Mouse (Mus musculus) embryonic facial prominence, embryonic 15.5 days (tissue): Measurements from ENCODE around the gene Tbpl2. TPM values are rescaled to one million over a fixed set of nuclear protein-coding genes. Genes with fewer than 3 reads are reported as not detected.

Experiments used
- ATAC-seq: fragments of 200-750 bp; cut with Nextera tagmentation; 2 replicates; pipeline ENCODE4 v1.8.0; 2017; ENCODE audit warnings: low read depth, moderate TSS enrichment; ENCODE audit not compliant: insufficient number of reproducible peaks, low FRiP score, low TSS enrichment
- H3K27ac ChIP-seq: fragments of 300-500 bp; sonication (generic); replicated peaks from 2 replicates; pipeline ENCODE4 v1.5.1; 2015; ENCODE audit warnings: mild to moderate bottlenecking, inconsistent platforms
- H3K27me3 ChIP-seq: fragments of 300-500 bp; sonication (generic); 2 replicates; pipeline ENCODE4 v1.6.1; 2015; ENCODE audit warnings: inconsistent platforms
- H3K36me3 ChIP-seq: fragments of 300-500 bp; sonication (generic); 2 replicates; pipeline ENCODE4 v1.6.1; 2015; ENCODE audit warnings: mild to moderate bottlenecking, inconsistent platforms
- H3K4me1 ChIP-seq: fragments of 300-500 bp; sonication (generic); 2 replicates; pipeline ENCODE4 v1.6.1; 2015; ENCODE audit warnings: inconsistent platforms
- H3K4me2 ChIP-seq: fragments of 300-500 bp; sonication (generic); replicated peaks from 2 replicates; pipeline ENCODE4 v1.6.1; 2015; ENCODE audit warnings: mild to moderate bottlenecking, inconsistent platforms
- H3K4me3 ChIP-seq: fragments of 300-500 bp; sonication (generic); replicated peaks from 2 replicates; pipeline ENCODE4 v1.5.1; 2015; ENCODE audit warnings: mild to moderate bottlenecking, inconsistent platforms
- H3K9ac ChIP-seq: fragments of 300-500 bp; sonication (generic); 2 replicates; pipeline ENCODE4 v1.6.1; 2015; ENCODE audit warnings: inconsistent platforms
- H3K9me3 ChIP-seq: fragments of 300-500 bp; sonication (generic); replicated peaks from 2 replicates; pipeline ENCODE4 v1.6.1; 2016; ENCODE audit warnings: inconsistent platforms
- WGBS: fragments of 180-500 bp; shearing (Covaris S2); methylation state at CpG from one replicate; pipeline ENCODE4 v1.1.7; 2015; 5-methylcytosine and 5-hydroxymethylcytosine counted together
- polyA plus RNA-seq: library from polyadenylated mRNA; unstranded; fragments of >200 nt; fragmentation: Nextera tagmentation; extraction: Ambion mirVana; gene quantifications from 2 replicates; pipeline ENCODE4 v1.2.1, GENCODE M21; 2015

The Tbpl2 gene
- polyA plus RNA-seq: not detected in 2 replicates

- no peaks in the 10 kb centered on the region for H3K4me1 ChIP-seq
- no peak within 1 kb of the TSS for H3K4me2 ChIP-seq
- 67% methylated on average over 4 of the region's 4 CpGs for WGBS
- no peaks in the 10 kb centered on the region for H3K9me3 ChIP-seq
- H3K4me3 ChIP-seq: no peak within 1 kb of the TSS
- no peak for ATAC-seq
- no peak within 1 kb of the TSS for H3K9ac ChIP-seq
- no peaks in the 10 kb centered on the region for H3K36me3 ChIP-seq
- H3K27me3 ChIP-seq: no peaks in the 10 kb centered on the region
- H3K27ac ChIP-seq: no peak within 1 kb of the TSS
Measured at GRCm38 (mm10) chr2:24096495-24096894, at the start of gene Tbpl2. Tbpl2 (minus strand) TSS chr2:24096595.

- H3K27ac ChIP-seq: no peak overlapping the region
- 79% methylated on average over 1 of the region's 1 CpGs for WGBS
- H3K36me3 ChIP-seq: no peaks in the 10 kb centered on the region
- H3K4me1 ChIP-seq: no peaks in the 10 kb centered on the region
- no peak for ATAC-seq
- no peak overlapping the region for H3K4me2 ChIP-seq
- H3K9me3 ChIP-seq: no peaks in the 10 kb centered on the region
- no peaks in the 10 kb centered on the region for H3K27me3 ChIP-seq
- no peak overlapping the region for H3K9ac ChIP-seq
- H3K4me3 ChIP-seq: no peak overlapping the region
Measured at GRCm38 (mm10) chr2:24134373-24134772, 38.0 kb upstream of the Tbpl2 start.

GRCm38 (mm10) chr2:24109085-24109484 lies 12.7 kb upstream of the Tbpl2 start:
- Histone ChIP-seq H3K4me2 (no peak overlapping the region), H3K27me3 (no peaks in the 10 kb centered on the region), H3K4me1 (no peaks in the 10 kb centered on the region), H3K9ac (no peak overlapping the region), H3K27ac (no peak overlapping the region), H3K9me3 (no peaks in the 10 kb centered on the region), H3K4me3 (no peak overlapping the region), H3K36me3 (no peaks in the 10 kb centered on the region)
- ATAC-seq: no peak

GRCm38 (mm10) chr2:24103619-24104289 lies 7.4 kb upstream of the Tbpl2 start:
- H3K4me2 ChIP-seq: no peak overlapping the region
- no peak overlapping the region for H3K4me3 ChIP-seq
- no peaks in the 10 kb centered on the region for H3K4me1 ChIP-seq
- 72% methylated on average over 4 of the region's 4 CpGs for WGBS
- no peak overlapping the region for H3K27ac ChIP-seq
- no peaks in the 10 kb centered on the region for H3K36me3 ChIP-seq
- H3K9ac ChIP-seq: no peak overlapping the region
- no peaks in the 10 kb centered on the region for H3K9me3 ChIP-seq
- ATAC-seq: no peak
- H3K27me3 ChIP-seq: no peaks in the 10 kb centered on the region

- 74% methylated on average over 1 of the region's 1 CpGs for WGBS
- Histone ChIP-seq H3K36me3 (no peaks in the 10 kb centered on the region), H3K4me3 (no peak overlapping the region), H3K4me2 (no peak overlapping the region), H3K9me3 (no peaks in the 10 kb centered on the region), H3K27me3 (no peaks in the 10 kb centered on the region), H3K27ac (no peak overlapping the region), H3K9ac (no peak overlapping the region), H3K4me1 (no peaks in the 10 kb centered on the region)
- ATAC-seq: no peak
Measured at GRCm38 (mm10) chr2:24090921-24091320, 5.5 kb downstream of the Tbpl2 start.

- no peak for ATAC-seq
- H3K4me1 ChIP-seq: no peaks in the 10 kb centered on the region
- no peak overlapping the region for H3K9ac ChIP-seq
- no peak overlapping the region for H3K4me3 ChIP-seq
- no peaks in the 10 kb centered on the region for H3K27me3 ChIP-seq
- H3K27ac ChIP-seq: no peak overlapping the region
- 82% methylated on average over 3 of the region's 3 CpGs for WGBS
- no peaks in the 10 kb centered on the region for H3K36me3 ChIP-seq
- H3K9me3 ChIP-seq: no peaks in the 10 kb centered on the region
- H3K4me2 ChIP-seq: no peak overlapping the region
Measured at GRCm38 (mm10) chr2:24050459-24050858, 45.9 kb downstream of the Tbpl2 start.

- Histone ChIP-seq H3K4me1 (no peaks in the 10 kb centered on the region), H3K36me3 (no peaks in the 10 kb centered on the region), H3K27me3 (no peaks in the 10 kb centered on the region), H3K4me3 (peak within 1 kb of the TSS; percentile 38), H3K9me3 (no peaks in the 10 kb centered on the region), H3K9ac (peak within 1 kb of the TSS; percentile 4; the same call in 1 of the 2 replicates), H3K27ac (no peak within 1 kb of the TSS), H3K4me2 (peak within 1 kb of the TSS; percentile 49)
- WGBS: 37% methylated on average over 7 of the region's 7 CpGs
- no peak for ATAC-seq
Measured at GRCm38 (mm10) chr2:24049344-24049990, 46.9 kb downstream of the Tbpl2 start, which contains the start of gene Hnmt. Hnmt (minus strand) TSS chr2:24049394.

GRCm38 (mm10) chr2:24048480-24049097 lies 47.8 kb downstream of the Tbpl2 start:
- no peaks in the 10 kb centered on the region for H3K27me3 ChIP-seq
- no peaks in the 10 kb centered on the region for H3K36me3 ChIP-seq
- 10% methylated on average over 16 of the region's 16 CpGs for WGBS
- peak overlapping the region; percentile 4; the same call in 1 of the 2 replicates for H3K9ac ChIP-seq
- peak overlapping the region; percentile 49 for H3K4me2 ChIP-seq
- H3K27ac ChIP-seq: no peak overlapping the region
- H3K4me3 ChIP-seq: peak overlapping the region; percentile 38
- H3K4me1 ChIP-seq: no peaks in the 10 kb centered on the region
- no peak for ATAC-seq
- H3K9me3 ChIP-seq: no peaks in the 10 kb centered on the region

GRCm38 (mm10) chr2:24047551-24048479 lies 48.6 kb downstream of the Tbpl2 start:
- Histone ChIP-seq H3K27me3 (no peaks in the 10 kb centered on the region), H3K4me3 (peak overlapping the region; percentile 38), H3K4me1 (no peaks in the 10 kb centered on the region), H3K9me3 (no peaks in the 10 kb centered on the region), H3K9ac (0 out of 2 replicates have a peak overlapping the region, but pooled peaks have one; percentile 4), H3K4me2 (peak overlapping the region; percentile 49), H3K27ac (no peak overlapping the region), H3K36me3 (no peaks in the 10 kb centered on the region)
- ATAC-seq: no peak
- WGBS: 52% methylated on average over 6 of the region's 6 CpGs

GRCm38 (mm10) chr2:24042901-24043300 lies 53.5 kb downstream of the Tbpl2 start:
- Histone ChIP-seq H3K9me3 (no peaks in the 10 kb centered on the region), H3K27ac (no peak overlapping the region)
- 84% methylated on average over 1 of the region's 1 CpGs for WGBS

GRCm38 (mm10) chr2:24040531-24040930 lies 55.9 kb downstream of the Tbpl2 start:
- H3K27ac ChIP-seq: no peak overlapping the region
- WGBS: 83% methylated on average over 1 of the region's 1 CpGs
- no peak overlapping the region for H3K9ac ChIP-seq
- H3K4me3 ChIP-seq: no peak overlapping the region
- H3K27me3 ChIP-seq: no peaks in the 10 kb centered on the region
- H3K9me3 ChIP-seq: no peaks in the 10 kb centered on the region
- H3K36me3 ChIP-seq: no peaks in the 10 kb centered on the region
- ATAC-seq: no peak
- H3K4me2 ChIP-seq: no peak overlapping the region
- H3K4me1 ChIP-seq: no peaks in the 10 kb centered on the region

More at GRCm38 (mm10) chr2:24042901-24043300, 53.5 kb downstream of the Tbpl2 start:
- no peak overlapping the region for H3K9ac ChIP-seq
- no peak overlapping the region for H3K4me3 ChIP-seq
- H3K36me3 ChIP-seq: no peaks in the 10 kb centered on the region
- no peak overlapping the region for H3K4me2 ChIP-seq
- no peaks in the 10 kb centered on the region for H3K4me1 ChIP-seq
- no peaks in the 10 kb centered on the region for H3K27me3 ChIP-seq
- no peak for ATAC-seq
